Mouse (Mus musculus) cerebellum, adult 11-12 months (tissue): ENCODE results near the gene Gm42906.
A peak's percentile ranks its signal among the peaks of the same experiment; 100 is the strongest.

Experiments used
- DNase-seq: peaks from one replicate; pipeline ENCODE4 v3.0.0; 2022

Gm42906 gene

DNA sequence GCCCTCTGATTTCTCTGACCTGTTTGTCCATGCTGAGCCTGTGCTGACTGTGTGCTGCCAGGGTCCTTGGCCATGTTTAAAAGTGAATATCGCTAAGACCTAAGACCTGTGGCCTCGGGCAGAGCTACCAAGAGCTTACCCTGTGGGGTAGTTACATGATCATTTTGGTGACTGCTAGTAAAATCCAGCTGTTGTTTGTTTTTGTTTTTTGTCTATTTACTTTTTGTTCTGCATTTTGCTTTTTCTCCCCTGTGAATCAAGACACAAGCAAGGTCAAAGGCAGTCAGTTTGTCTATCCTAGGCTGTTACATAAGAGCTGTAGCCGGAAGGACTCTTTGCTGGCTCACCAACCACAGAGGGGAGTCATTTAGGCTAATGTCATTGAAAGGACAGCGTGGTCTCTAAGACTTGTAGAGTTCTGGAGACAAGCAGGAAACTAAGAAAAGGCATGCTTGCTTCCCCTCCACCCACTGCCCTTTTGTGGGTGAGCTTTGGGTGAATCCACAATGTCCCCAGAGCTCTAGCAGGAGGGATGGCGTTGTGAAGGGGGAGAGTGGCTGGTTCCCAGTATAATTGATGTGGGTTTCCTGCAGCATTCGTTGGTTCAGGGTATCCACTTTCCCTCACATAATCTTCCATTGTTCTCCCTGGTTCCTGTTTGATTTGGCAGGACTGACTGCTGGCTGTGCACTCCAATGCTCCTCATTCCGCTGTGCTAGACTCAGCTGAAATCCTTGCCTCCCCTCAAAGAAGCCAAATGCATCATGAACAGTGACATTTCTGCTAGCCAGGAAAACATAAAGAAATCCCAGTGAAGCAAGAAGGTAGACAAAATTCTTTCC lies 33.9 kb downstream of the Gm42906 start:
- DNase-seq: no peak

DNA sequence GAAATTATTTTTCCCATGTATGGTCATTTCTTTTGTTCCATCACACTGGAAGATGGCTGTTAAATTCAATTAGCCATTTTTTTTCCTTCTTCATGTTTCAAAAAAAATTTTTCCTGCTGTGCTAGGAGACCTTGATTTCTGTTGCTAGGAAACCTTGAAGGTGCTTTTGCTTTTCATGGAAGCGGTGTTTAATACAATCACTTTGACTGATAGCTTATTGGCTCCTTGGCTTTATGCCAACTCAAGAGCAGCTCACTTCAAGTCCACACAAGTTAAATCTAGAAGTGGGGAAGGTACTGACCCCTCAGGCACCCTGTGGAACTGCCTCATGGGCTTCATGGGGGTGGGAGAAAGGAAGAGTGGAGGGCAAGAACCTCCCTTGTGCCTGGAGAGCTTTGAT lies 38.1 kb downstream of the Gm42906 start:
- DNase-seq: no peak

DNA sequence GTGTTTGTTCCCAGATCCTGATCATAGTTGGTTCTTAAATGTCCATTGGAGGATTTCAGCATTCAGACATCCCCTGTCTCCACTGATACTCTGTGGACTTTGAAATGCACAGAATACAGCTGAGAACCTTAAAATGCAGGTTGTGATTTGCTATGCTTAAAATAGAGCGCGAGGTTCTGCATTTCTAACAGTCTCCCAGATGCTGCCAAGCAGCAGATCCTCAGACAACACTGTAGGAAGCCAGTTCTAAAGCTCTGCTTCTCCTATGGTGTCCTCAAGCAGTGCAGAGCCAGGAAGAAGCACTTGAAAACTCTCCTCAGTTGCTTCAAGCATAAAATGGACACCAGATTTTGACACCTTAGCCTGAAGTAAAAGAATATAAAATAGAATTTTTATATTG lies 48.1 kb downstream of the Gm42906 start:
- no peak for DNase-seq

DNA sequence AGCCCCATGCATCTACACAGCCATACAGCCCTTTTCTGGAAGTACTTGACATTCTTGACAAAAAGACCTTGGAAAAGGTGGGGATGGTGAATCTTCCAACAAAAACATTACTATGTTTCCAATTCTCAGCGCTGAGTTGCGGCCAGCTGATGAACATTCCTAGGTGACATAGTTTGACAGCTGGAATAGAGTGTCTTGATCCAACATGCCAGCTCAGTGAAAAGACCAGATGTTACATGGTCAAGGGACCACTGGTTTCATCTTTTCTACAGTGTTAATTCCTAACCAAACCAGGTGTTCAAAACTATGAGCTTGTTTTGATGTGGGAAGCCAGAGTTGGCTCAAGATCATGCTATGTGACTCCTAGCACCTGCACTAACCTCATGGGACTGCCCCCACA lies 48.8 kb downstream of the Gm42906 start:
- no peak for DNase-seq

DNA sequence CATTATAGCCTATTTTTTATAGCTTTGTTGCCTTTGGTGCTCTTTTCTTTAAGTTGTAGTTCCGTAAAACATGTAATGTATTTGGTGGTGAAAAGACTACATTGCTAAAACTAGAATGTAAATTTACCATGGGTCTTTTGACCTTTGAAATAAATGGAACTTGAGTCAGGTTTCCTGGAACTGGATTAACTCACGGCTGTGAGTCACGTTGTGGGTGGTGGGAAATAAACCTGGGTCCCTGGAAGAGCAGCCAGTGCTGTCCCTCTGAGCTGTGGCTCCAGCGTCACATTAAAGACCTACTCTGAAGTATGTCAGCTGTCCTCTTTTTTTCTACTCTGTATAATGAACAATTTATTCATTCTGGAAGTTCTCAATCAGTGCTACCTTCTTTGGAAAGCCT lies 51.0 kb downstream of the Gm42906 start:
- DNase-seq: no peak

DNA sequence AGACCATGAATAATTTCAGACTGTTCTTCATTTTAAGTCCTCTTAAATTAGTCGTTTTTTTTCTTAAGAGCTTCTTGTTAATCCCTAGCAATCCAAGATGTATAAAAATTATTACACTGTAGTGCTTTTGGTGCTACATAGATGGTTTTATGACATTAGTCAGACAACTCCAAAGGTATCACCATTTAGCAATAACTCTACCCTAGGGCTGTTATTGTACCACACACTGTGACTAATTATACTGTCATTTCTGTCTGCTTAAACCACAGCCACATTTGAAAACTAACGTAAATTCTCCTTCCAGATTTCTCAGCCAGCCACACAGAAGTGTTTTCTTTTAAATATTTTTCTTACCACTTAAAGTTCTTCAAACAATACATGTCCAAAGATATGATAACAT lies 53.1 kb downstream of the Gm42906 start:
- DNase-seq: no peak

DNA sequence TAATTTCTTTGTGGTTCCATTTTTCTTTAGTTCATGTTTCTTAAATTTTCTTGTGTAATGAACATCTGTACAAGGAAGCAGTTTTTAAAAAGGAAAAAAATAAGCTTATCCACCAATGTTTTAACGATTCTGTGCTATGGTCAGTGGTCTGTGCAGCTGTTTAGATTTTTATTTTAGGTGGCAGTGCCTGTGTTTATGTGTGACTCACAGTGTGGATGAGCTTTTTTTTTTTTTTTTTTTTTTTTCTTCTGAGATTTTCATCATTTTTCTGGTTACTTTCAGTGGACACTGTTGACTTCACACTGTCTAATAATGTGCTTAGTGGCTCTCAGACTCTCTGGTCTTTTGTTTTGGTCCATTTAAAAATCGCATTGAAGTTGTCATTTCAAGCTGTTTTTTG lies 56.8 kb downstream of the Gm42906 start:
- no peak for DNase-seq

DNA sequence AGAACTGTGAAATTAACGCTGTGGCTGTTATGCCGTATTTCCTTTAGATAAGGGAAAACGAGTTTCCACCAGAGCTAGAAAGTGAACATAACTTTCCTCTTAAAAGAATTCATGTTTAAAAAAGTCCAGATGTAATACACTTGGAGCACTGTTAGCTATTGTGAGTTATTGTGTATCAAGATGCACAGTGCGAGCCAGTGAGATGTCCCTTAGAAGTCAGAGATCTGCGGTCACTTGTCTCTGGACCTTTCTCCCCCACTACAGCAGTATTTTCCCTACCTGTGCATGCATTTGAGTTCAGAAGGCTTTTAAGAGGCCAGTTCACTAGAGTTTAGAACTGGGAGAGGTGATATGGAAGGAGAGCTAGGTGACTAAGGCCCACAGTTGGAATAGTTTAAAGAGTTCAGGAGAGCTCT lies 58.6 kb downstream of the Gm42906 start:
- DNase-seq: peak; percentile 14

DNA sequence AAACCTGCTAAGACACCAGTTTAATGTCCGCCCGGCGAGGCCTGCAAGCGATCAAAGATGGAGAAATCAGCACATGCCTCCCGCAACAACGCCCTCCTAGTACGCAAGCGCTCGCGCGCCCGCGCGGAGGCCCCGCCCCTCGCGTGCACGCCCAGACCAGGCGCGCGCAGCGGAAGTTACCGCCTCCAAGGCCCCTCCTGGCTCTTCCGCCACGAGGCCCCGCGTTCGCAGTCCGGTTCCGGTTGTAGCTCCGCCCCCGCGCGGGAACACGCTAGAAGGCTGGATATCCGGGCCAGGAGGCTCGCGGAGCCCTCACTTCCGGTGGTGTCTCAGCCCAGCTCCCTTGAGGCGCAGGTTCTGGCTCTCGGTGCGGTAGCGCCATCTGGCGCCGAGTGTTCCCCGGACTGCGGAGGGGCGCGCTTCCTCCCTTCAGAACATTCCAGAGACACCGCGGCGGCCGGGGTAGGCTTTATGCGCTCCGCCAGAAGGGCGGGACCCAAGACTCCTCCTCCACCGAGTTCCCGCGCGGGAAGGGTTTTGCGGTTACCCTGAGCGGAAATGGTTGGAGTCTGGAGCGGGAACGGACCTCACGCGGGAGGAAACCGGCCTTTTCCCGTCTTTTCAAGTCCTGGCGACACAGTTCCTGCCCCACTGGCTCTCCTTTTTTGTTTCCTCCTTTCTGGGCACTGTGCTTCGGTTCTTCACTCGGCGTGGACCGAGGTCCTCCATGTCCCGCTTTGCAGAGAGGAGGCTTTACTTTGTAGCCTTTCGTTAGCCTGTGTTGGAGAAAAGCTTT lies 59.4 kb downstream of the Gm42906 start:
- DNase-seq: peak; percentile 100

DNA sequence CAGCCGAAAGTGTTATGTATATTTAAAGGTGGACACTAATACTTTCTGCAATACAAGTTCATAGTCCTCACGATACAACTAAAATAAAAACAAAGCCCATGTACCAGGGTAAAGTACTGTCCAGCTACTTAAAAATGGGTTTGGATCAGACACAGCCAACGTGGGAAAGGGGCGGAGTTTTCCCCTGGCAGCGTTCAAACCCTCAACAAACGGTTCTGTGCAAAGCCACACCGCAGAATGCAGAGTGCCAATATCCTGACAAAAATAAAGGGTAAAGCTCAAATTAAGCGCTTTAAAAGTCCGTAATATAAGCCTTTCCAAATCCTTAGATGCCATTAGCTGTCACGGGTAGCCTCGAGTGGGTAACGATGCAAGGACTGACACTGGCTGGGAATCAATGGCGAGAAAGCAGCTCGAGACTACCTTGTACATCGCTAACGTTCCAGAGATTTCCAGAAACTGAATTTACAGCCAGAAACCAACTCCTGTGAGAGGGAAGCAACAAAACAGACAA lies 60.0 kb downstream of the Gm42906 start:
- no peak for DNase-seq

DNA sequence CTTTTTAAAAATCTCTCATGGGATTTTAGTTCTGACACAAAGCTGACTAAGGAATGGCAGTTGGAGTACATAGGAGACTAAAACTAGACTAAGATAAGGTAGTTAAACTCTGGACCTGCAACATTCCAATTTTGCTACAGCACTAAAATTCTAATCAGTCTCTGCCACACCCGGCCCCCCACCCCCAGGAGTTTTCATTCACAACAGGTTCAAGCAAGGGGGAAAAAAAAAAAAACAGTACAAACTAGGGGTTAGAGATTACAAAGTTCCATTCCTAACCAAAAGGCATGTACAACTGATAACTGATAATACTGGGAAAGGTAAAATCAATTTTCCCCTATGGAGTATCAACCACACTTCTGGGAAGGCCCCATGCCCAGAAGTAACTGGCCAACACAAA lies 60.6 kb downstream of the Gm42906 start:
- DNase-seq: no peak

DNA sequence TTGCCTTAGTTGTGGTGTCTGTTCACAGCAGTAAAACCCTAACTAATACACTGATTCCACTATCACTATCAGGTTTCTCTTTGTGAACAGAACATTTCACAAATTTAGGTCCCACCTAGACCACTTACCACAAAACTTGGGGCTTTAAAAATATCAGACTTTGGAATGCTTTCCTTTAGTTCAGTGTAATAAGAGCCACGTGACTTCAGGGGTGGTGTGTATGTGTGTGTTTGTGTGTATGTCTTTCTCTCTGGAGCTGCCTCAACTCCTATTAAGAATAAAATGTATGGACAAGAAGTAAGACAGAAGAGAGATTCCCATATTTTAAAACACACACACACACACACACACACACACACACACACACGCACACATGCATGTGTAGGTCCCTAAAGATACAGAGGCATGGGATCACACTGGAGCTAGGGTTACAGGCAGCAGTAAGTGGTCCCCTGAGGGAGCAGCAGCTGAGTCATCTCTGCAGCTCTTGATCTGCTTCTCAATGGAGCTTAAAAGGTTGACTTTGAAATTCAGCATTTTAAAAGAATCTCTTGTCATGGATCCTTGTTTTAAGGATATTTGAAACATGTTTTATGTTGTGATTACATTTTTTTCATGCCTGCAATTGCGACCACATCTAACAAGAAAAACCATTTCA lies 64.5 kb downstream of the Gm42906 start:
- no peak for DNase-seq

DNA sequence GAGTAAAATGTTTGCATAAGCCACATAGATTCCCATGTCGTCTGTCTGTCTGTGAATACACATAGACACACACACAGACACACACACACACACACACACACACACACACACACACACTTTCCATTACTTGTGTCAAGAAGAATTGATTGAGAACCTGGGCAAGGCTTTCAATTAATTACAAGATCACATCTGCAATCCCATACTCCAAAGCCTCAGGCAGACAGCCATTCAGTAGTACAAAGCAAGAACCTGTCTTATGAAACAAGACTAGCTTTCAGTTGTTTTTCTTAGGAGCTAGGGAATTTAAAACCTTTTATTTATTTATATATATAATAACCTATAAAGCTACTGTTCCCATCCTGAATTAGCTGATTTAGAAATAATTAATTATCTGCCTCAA lies 78.3 kb downstream of the Gm42906 start:
- DNase-seq: no peak

DNA sequence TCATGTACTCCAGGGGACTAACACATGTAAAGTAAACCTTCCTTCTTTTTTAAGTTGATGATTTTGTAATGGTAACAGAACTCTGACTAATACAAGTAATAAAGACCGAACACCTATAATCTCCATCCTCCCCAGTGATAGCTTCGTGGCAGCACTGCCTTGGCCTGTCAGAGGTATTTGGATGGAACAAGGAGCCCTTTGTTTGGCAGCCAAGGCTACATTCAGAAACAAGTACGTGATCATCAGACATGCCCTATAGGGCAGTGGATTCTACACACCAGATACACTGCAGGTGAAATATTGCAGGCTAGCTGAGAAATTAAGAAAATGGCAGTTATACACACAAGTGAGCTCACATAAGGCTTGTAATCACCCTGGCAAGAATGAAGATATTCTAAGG lies 79.5 kb downstream of the Gm42906 start:
- no peak for DNase-seq

DNA sequence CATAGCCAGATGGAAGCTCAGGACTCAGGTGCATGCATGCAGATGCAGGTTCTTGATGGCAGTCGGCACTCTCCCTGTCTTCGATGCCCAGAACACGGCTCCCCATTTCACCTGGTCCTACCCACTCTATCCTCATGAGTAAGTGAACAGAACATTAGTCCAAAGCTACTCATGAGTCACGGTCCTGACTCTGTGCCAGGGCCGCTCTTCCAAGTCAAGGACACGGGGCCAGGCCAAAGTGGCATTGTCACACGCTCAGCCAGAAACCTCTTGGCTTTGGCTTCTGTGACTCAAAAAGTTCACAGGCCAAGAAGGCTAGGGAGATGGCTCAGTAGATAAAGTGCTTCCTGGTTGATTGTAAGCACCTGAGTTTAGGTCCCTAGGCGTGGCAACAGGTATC lies 81.3 kb downstream of the Gm42906 start:
- no peak for DNase-seq

DNA sequence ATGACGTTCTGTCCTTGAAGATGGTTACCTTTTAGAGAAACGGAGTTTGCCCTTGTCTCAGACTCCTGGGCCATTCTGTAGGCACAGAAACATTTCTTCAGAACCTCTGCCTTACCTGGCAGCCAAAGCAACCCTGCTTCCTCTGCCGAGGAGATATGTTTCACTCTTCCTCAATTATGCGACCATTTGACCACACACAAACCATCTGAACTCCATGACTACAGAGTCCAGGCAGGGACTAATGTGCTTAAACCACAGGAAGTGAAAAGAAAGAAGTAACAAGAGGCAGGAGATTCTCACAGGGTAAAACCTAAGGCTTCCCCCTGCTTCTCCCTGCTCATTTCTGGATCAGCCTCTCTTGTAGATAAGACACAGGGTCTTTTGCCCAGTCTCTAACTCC lies 83.2 kb downstream of the Gm42906 start:
- no peak for DNase-seq

DNA sequence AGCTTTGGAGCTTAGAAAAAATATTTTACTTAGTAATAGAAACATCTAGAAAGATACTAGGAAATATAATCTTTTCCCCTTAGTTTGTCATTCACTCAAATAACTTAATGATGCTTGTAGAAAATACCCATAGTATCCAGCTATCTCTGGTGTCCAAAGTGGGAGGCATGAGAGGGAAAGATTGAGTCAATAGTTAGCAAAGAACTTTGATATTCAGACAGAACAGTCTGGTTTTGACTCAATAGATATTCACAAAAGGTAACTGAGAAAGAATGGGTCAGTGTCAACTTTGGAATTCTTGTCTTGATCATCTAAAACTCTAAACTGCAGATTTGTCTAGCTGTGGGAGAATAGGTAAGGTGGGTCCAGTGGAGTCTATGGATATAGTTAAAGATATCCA lies 94.3 kb downstream of the Gm42906 start:
- DNase-seq: no peak

DNA sequence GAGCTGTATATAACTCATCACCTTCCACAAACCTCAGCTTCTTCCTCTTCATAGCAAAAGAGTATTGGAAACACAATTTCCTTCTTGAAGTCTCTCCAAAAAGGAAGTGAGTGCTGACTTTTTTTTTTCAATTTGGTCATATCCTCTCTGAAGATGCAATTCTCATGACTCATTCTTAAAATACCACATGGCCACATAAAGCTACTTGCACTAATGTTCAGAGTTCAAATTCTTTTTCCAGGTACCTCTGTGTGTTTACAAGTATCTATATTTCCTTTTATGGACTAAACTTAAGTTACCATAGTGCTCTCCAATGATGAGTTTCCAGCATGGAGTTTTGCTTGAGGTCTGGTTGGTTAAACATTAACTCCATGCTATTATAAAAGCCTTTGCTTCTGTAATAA lies 94.8 kb downstream of the Gm42906 start:
- no peak for DNase-seq

DNA sequence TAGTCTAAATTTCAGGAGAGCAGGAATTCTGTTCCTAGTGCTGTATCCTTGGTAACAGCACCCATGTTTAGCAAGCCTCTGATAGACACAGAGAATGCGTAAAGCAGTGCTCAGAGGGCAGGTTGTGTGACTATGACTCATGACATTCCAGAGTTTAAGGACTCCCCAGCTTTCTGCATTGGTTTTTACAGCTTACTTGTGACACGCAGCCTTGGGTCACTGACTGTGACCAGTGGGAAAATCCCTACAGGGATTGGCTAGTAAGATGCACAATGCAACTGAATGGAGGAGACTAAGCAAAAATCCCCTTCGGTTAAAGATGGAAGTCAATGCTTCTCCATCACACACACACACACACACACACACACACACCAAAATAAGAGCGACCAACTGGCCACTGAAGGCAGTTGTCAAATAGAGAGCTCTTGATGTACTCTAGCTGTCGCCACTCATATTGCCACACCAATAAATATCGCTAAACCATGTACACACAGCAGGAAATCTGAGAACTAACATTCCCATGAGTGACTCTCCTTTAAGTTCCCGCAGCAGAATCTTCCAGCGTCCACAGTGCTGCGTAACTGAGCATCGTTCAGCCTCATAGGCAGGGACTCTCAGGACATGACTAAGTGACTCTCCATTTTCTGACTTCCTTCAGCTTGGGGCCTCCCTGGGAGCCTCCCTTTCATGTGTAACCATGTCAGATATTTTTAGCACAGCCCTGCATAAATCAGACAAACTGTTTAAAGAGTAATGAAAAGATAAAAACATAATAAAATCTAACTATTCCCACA lies 112.0 kb downstream of the Gm42906 start:
- no peak for DNase-seq

DNA sequence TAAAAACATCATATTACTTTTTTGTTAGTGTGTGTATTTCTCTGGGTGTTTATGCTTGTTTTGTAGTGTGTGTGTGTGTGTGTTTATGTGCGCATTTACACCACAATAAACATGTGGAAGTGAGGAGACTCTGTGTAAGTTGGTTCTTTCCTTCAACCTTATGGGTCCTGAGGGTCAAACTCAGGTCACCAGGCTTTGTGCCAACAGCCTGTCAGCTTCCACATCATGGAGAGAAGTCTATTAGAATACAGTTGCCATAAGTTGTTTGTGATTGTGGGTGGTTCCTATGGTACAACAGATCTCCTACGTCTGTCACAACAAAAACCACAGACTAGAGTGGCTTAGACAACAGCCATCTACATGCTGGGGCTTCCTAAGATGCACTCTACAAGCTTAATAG lies 127.7 kb downstream of the Gm42906 start:
- DNase-seq: no peak

DNA sequence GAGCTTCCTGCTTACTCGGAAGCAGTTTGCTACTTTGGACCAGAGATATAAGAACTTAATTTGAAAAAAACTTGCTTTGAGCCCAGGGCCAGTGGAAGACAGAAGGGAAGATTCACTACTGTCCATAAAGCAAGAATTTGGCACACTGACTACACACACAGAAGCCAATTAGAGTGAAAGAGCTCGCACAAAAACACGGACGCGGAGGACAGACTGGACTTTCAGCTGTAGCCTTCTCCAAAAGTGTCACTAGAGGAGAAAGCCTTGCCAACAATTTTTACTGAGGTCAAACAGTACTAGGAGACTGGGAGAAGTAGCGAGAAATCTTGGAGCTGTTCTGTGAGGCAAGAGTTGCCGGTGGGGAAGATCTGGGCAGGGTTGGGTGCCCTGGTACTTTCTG lies 128.4 kb downstream of the Gm42906 start:
- no peak for DNase-seq

DNA sequence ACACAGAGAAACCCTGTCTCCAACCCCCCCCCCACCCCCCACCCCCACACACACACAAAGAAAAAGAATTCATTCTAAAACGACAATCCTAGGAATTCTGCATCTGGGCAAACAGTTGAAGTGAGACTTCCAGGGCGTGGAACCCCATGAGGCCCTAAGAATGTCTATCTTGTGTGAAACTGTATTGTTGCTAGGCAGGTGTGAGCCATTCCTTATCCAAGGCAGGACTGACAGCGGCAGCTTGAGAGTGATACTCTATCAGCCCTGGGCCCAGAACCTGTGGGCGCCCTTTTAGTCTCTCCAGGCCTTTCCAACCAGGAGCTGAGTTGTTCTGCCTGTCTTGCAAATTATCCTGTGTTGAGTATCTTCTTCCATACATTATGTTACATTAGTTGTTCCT lies 129.6 kb downstream of the Gm42906 start:
- DNase-seq: no peak

DNA sequence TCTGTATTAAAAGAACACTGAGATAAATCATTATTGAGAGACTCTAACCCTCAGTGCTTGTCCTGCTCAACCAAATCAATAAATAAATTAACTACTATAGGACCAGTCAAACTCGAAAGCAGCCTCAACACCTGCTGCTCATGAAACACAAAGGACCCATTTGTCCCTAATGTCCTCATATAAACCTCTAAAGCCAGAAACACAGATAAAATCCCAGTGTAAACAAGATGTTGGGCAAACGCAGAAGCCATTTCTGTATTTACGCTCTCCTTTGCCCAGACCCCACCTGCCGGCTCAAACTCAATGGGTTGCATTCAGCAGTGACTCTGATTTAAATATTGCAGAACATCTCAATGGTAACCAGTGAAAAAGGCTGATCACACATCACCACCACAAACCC lies 131.7 kb downstream of the Gm42906 start:
- DNase-seq: no peak
